Mouse (Mus musculus): ENCODE results near the gene C8b.

The C8b gene

GRCm38 (mm10) chr4:104766065-104766464, at the start of gene C8b:
TSS of gene C8b (plus strand) at chr4:104766317.
- DNase-seq (ENCODE audit: low spot score in 2 of 2): no peak

- no peak for DNase-seq (ENCODE audit: low spot score in 2 of 2)
Observed at GRCm38 (mm10) chr4:104716506-104716905, 49.6 kb upstream of the C8b start.

GRCm38 (mm10) chr4:104718973-104719795, 46.9 kb upstream of the C8b start:
- DNase-seq (ENCODE audit: low spot score in 2 of 2): no peak

GRCm38 (mm10) chr4:104723527-104724045, 42.5 kb upstream of the C8b start:
- DNase-seq (ENCODE audit: low spot score in 2 of 2): no peak

GRCm38 (mm10) chr4:104724258-104724657, 41.9 kb upstream of the C8b start:
- no peak for DNase-seq (ENCODE audit: low spot score in 2 of 2)

GRCm38 (mm10) chr4:104725673-104726072, 40.4 kb upstream of the C8b start:
- no peak for DNase-seq (ENCODE audit: low spot score in 2 of 2)

GRCm38 (mm10) chr4:104729185-104729584, 36.9 kb upstream of the C8b start:
- DNase-seq (ENCODE audit: low spot score in 2 of 2): no peak

- DNase-seq (ENCODE audit: low spot score in 2 of 2): no peak
Observed at GRCm38 (mm10) chr4:104746500-104746899, 19.6 kb upstream of the C8b start.

- no peak for DNase-seq (ENCODE audit: low spot score in 2 of 2)
Observed at GRCm38 (mm10) chr4:104754090-104754489, 12.0 kb upstream of the C8b start.

- no peak for DNase-seq (ENCODE audit: low spot score in 2 of 2)
Observed at GRCm38 (mm10) chr4:104760878-104761624, 5.1 kb upstream of the C8b start.

GRCm38 (mm10) chr4:104768190-104768589, 2.1 kb downstream of the C8b start:
- DNase-seq (ENCODE audit: low spot score in 2 of 2): no peak

- no peak for DNase-seq (ENCODE audit: low spot score in 2 of 2)
Observed at GRCm38 (mm10) chr4:104769602-104770001, 3.5 kb downstream of the C8b start.

- no peak for DNase-seq (ENCODE audit: low spot score in 2 of 2)
Observed at GRCm38 (mm10) chr4:104770331-104770730, 4.2 kb downstream of the C8b start.

- DNase-seq (ENCODE audit: low spot score in 2 of 2): no peak
Observed at GRCm38 (mm10) chr4:104775601-104776000, 9.5 kb downstream of the C8b start.

GRCm38 (mm10) chr4:104779460-104779859, 13.3 kb downstream of the C8b start:
- no peak for DNase-seq (ENCODE audit: low spot score in 2 of 2)

- DNase-seq (ENCODE audit: low spot score in 2 of 2): no peak
Observed at GRCm38 (mm10) chr4:104781441-104781840, 15.3 kb downstream of the C8b start.

- no peak for DNase-seq (ENCODE audit: low spot score in 2 of 2)
Observed at GRCm38 (mm10) chr4:104782346-104782745, 16.2 kb downstream of the C8b start.

GRCm38 (mm10) chr4:104792111-104792510, 26.0 kb downstream of the C8b start:
- no peak for DNase-seq (ENCODE audit: low spot score in 2 of 2)

- no peak for DNase-seq (ENCODE audit: low spot score in 2 of 2)
Observed at GRCm38 (mm10) chr4:104798951-104799350, 32.8 kb downstream of the C8b start.

- DNase-seq (ENCODE audit: low spot score in 2 of 2): no peak
Observed at GRCm38 (mm10) chr4:104801625-104802024, 35.5 kb downstream of the C8b start.

GRCm38 (mm10) chr4:104804100-104804499, 38.0 kb downstream of the C8b start:
- DNase-seq (ENCODE audit: low spot score in 2 of 2): no peak

GRCm38 (mm10) chr4:104805414-104806257, 39.5 kb downstream of the C8b start:
- no peak for DNase-seq (ENCODE audit: low spot score in 2 of 2)

Data from heart, adult 9 months (tissue).